Mouse (Mus musculus) CD4-positive naive resting alpha-beta T cell, adult 57 days (primary cell): ENCODE data around the gene Azgp1. TPM values are rescaled to one million over a fixed set of nuclear protein-coding genes. Genes with fewer than 3 reads are reported as not detected.

Experiments
- total RNA-seq: library from RNA; stranded (reverse); gene quantifications from one replicate; pipeline ENCODE4 v1.2.4, GENCODE M21; 2023

Gene Azgp1
- not detected for total RNA-seq

GRCm38 (mm10) chr5:137981300-137981699 lies at the start of gene Azgp1:
TSS of gene Azgp1 (plus strand) at chr5:137981520.

GRCm38 (mm10) chr5:137962945-137963344 lies 18.4 kb upstream of the Azgp1 start, which contains the start of gene Gjc3:
TSS of gene Gjc3 (minus strand) at chr5:137963098.

GRCm38 (mm10) chr5:138020961-138021479 lies 39.7 kb downstream of the Azgp1 start, which contains the start of the genes Smok3a and Smok3b:
TSS of gene Smok3a (plus strand) at chr5:138021261.
TSS of gene Smok3b (plus strand) at chr5:138021429.

Other genes with a start within 250 kb of the Azgp1 start
- 1.7 TPM for gene Nyap1, start 239.9 kb upstream of the Azgp1 start, total RNA-seq
- gene Tsc22d4, start 235.8 kb upstream of the Azgp1 start, total RNA-seq, result 231 TPM
- gene Ppp1r35, start 202.7 kb upstream of the Azgp1 start, total RNA-seq, result 23.3 TPM
- gene Mepce, start 193.9 kb upstream of the Azgp1 start, total RNA-seq, result 168 TPM
- 15.1 TPM for gene Zcwpw1, start 193.7 kb upstream of the Azgp1 start, total RNA-seq
- gene Pilra, start 145.2 kb upstream of the Azgp1 start, total RNA-seq, result 5.1 TPM
- gene Pilrb1, start 123.4 kb upstream of the Azgp1 start, total RNA-seq, result 2.1 TPM
- 1.7 TPM for gene Pilrb2, start 109.7 kb upstream of the Azgp1 start, total RNA-seq
- not detected for gene Cyp3a13, start 59.9 kb upstream of the Azgp1 start, total RNA-seq
- not detected for gene Gjc3, start 18.4 kb upstream of the Azgp1 start, total RNA-seq
- gene Smok3a, start 39.7 kb downstream of the Azgp1 start, total RNA-seq, result not detected
- not detected for gene Smok3b, start 39.9 kb downstream of the Azgp1 start, total RNA-seq
- gene Smok3c, start 71.7 kb downstream of the Azgp1 start, total RNA-seq, result not detected
- 25.9 TPM for gene Zkscan1, start 103.6 kb downstream of the Azgp1 start, total RNA-seq
- gene Zscan21, start 135.4 kb downstream of the Azgp1 start, total RNA-seq, result 13.7 TPM
- gene Zfp113, start 174.2 kb downstream of the Azgp1 start, total RNA-seq, result 13.7 TPM
- 48.1 TPM for gene Cops6, start 179.6 kb downstream of the Azgp1 start, total RNA-seq
- gene Ap4m1, start 190.5 kb downstream of the Azgp1 start, total RNA-seq, result 22.8 TPM
- 76.6 TPM for gene Mcm7, start 190.9 kb downstream of the Azgp1 start, total RNA-seq
- gene Taf6, start 205.9 kb downstream of the Azgp1 start, total RNA-seq, result 26.7 TPM
- 16.6 TPM for gene Cnpy4, start 206.0 kb downstream of the Azgp1 start, total RNA-seq
- 1.3 TPM for gene Mblac1, start 212.8 kb downstream of the Azgp1 start, total RNA-seq
- not detected for gene Nxpe5, start 244.4 kb downstream of the Azgp1 start, total RNA-seq